Mouse (Mus musculus): ENCODE measurements at regions not wholly inside any gene's neighbourhood (a gene's known extent, or its start where the extent isn't known, plus 50 kb on each side); places are given as distances from the start of the nearest gene placed in this dataset.

DNA sequence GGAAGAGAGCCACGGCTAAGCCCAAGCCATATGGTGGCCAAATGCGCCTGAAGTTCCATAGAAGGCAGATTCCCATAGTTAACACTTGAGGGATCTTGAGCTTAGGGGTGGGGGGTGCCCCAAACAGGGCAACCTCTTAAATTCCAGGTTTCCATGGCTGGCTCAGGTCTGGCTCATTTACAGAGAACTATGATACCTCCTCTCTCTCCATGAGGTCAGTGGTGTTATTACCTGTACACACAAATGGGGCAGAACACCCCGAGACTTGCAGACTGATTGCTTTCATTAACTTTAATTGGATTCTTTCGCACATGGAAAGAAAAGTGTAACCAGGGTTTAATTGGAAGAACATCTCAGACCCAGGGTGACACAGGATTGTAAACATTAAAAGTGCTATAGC, 177.1 kb upstream of the Klhl29 start:
- DNase-seq (ENCODE audit: low read depth, low spot score) = no peak

DNA sequence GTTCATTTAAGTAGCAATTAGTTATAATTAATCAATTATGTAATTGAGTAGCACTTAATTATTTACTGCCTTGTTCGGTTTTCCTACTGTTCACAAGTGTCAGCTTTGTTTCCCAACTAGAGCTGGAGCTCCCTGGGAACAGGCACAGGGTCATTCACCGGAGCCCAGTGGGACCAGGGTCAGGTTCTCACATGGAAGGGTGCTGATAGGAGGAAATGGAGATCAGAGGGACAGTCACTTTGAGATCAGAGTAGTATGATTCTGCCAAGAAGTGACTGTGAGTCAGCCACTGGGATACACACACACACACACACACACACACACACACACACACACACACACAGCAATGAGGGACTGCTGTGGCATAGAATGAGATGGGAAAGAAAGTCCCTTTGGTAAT, 176.4 kb upstream of the Klhl29 start:
- no peak for DNase-seq (ENCODE audit: low read depth, low spot score)

DNA sequence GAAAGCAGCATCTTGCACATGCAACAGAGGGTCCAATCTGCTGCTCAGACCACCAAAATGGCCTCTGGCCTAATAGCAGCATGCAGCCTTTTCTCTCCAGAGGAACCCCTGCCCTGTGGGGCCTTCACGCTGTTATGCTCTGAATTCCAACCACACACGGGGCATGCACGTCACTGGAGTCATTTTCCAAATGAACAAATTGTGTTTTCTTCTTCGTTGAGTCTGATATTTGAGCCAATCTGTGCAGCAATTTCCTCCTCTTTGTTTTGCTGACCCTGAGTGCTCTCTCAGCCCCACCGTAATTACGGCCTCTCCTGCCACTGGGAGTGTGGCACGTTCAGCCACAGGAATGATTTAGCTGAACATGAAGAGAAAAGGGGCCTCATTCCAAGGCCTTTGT, 174.3 kb upstream of the Klhl29 start:
- peak; percentile 12 for DNase-seq (ENCODE audit: low read depth, low spot score)

DNA sequence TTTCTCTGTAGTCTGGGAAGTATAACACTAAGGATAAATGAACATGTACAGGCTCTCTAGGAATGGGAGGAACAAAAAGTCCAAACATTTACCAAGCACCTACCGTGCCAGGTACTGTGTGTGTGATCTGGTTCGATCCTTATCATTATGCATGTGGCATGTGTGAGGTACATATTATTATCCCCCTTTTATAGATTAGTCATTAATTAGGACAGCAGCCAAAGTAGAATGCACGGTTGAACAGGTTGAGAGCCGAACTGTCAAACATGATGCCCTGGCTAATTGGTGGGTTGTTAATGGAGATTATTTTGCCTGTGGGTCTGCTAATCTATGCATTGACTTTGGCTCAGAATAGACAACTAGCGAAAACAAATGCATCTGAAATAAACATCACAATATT, 172.2 kb upstream of the Klhl29 start:
- DNase-seq (ENCODE audit: low read depth, low spot score) = no peak

DNA sequence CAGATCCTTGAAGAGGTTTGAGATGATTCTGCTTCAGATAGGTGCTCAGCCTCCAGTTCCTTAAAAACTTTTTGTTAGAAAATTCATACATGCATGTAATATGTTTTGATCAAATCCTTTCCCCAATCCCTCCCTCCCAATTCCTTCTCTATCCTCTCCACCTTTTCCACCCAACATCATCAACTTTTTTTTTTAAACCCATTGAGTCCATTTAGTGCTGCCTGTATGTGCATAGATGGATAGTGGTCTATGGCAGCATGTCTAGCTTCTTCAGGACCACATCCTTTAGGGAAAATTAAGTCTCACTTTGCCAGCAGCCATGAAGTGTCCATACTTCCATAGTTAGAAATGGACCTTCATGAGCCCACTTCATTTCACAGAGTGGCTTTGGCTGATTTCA, 167.2 kb upstream of the Klhl29 start:
- DNase-seq (ENCODE audit: low read depth, low spot score) = no peak

DNA sequence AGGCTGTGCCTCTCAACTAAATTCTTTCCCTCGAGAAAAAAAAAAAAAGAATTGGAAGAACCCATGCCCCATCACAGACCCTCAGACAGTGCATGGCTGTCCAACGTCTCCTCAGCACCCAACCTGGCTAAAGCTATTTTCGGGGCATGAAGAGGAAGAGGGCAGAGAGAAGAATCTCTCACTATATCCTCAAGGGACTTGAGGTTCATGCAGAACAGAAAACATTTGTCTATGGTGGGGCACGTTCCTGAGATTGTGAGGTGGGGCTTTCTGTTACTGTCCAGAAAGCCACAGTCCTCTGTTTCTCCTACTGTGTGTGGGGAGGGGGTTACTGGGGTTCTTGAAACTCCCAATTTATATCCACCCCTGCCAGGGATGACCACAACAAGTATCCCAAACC, 120.8 kb upstream of the Klhl29 start:
- DNase-seq (ENCODE audit: low read depth, low spot score) = no peak

DNA sequence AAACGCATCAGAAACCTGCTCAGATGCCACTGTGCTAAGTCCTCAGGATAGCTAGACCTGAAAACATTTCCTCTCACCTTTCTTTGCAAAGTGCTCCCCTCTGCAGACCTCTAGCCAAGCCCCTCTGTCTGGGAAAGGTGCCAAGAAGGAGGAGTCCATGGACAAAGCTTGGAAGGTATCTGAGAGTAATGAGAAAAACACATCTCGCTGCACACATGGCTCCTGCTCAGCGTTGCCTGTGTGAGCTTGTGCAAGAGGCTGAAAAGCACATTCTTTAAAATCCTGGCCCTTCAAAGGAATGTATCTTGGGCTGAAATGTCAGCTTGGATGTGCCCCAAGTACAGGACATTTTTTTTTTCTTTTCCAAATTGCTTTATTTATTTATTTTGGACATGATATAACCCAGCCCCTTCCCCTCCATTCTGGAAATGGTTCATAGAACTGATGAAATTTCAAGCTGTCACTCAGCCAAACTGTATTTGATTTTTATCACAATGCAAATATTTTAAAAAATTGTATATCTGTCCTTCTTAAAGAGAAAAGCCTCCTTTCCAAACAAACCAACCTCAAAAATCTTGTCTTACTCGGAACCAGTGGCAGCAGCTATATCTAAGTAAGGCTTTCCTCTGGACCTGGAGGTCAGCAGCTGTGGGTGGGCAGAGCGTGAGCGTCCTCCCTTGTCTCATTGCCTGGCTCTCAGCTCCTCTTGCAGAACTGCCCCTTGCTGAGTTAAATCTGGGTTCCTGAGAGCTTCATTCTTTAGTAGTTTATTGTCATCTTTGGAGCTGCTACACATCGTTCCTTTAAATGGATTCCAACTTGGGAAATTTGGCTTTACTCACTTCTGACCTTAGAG, 119.4 kb upstream of the Klhl29 start:
- DNase-seq (ENCODE audit: low read depth, low spot score) = peak; percentile 60

DNA sequence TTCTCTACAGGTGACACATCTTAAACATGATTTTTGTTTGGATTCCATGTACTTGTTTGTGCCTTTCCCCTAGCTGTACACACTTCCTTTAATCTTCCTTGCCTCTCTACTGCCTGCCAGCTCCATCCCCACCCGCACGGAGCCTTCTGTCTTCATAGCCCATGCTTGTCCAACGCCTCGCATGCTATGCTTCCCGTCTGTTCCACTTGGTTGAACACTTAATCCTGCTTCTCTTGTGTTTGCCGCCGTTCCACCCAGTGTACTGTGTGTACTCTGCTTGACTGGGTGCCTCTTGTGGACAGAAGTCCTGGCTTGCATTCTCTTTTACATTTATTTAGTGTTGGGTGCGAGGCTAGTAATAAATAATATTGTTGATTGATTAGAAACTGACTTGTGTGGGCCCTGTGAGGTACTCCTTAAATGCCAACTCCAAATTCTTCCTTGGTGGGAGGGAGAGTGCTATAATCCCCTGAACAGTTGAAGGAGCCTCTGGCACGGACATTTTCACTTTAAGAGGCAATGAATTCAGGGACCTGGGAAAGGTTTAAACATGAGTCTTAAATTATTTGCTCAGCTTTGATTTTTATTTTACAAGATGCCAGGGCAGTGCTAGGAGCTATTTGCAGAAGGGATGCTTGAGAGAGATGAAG, 88.9 kb upstream of the Klhl29 start:
- DNase-seq (ENCODE audit: low read depth, low spot score) = no peak

DNA sequence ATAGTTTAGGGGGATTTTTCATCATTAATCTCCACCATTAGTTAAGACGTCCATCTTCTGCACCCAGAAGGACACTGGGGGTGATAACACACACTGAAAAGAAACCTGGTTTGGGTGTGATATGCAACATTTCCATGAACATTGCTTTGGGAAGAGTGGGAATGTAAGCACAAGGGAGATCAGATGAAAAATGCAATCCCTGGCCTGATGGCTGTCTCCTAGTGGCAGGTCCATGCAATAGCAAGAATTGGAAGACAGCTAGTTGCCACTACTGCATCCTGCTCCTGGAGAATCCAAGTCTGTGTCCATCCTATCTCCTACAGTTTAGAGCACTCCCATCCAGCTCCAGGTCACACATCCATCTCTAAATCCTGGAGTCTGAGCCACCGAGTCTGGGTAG, 77.7 kb upstream of the Klhl29 start:
- DNase-seq (ENCODE audit: low read depth, low spot score) = no peak

DNA sequence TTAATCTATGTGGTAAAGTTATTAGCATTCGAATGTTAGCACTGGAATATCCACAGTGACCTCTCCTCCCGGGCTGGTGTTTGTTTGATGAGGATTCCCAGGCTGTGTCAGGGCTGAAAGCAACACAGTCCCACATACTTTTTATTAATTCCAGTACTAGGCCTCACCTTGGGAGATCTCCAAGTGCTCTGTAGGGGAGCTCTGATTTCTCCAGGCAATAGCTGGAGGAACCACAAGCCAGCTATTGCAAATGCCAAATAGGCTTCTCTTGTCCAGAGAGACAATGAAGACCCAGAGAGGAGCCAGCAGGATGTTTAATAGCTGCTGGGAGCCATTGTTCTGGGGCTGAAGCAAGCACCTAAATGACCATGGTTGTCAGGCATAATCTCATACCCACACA, 68.2 kb upstream of the Klhl29 start:
- DNase-seq (ENCODE audit: low read depth, low spot score) = no peak

DNA sequence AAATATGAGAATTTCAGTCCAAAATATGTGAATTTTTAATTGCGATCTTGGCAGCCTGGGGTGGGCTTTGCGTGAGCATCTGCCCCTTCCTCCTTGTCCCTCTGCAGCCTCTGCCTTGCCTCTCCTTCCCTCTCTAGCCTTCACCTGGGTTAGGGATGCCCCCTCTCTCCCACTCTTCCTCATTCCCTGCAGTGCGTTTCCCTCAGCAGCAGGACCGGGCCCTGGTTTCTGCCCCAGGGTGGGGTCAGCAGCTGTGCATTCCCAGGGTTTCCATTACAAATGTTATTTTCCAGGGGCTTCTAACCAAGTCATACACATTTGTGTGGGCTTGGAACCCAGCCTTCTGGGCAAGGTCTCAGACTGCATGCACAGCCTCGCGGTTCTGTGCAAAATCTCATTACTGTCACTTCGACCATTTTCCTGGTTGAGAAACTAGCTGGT, 67.6 kb upstream of the Klhl29 start:
- no peak for DNase-seq (ENCODE audit: low read depth, low spot score)

DNA sequence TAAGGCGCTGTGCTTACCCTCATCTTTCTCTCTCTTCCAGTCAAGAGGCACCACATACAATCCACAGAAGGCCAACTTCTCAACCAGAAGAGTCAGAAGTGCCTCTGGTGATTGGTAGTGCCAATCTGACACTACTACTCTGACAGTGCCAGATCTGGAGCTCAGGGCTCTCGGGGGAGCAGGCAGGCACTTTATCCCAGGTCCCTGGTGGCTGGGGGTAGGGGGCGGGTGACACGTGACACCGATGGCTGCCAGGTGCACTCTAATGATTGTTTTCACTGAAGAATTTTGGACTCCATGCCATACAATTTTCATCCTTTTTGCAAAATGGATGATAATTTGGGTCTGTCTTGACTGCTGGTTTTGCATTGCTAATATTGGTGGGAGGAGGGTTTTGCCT, 67.2 kb upstream of the Klhl29 start:
- no peak for DNase-seq (ENCODE audit: low read depth, low spot score)

DNA sequence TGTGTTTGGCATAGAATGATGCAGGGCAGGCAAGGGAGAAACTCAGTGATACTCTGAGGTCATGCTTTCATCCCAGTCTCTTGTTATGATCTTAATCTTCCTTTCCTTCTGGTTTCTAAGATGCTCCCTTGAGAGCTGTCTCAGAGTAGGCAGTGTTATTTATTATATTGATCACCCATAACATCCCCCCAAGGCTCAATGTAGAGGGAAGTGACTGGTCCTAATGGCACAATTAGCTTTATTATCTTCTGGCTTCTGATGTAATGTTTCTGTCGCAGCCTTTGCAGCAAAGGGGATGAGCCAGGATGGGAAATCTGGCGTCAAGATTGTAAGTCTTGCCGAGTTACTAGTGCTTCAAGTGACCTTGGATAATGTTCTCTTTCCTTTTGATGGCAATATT, 65.0 kb upstream of the Klhl29 start:
- no peak for DNase-seq (ENCODE audit: low read depth, low spot score)

DNA sequence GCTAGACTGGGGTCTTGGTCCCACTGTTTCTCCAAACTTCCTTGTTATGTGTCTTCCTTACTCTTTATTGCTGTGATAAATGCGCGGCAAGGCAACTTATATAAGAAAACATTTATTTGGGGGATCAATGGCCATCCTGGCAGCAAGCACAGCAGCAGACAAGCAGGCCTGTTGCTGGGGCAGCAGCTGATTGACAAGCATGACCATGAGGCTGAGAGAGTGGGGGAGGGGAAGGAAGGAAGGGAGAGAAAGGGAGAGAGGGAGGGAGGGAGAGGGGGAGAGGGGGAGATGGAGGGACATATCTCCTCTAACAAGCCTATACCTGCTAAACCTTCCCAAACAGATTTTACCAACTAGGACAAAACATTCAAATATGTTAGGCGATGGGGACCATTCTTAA, 60.4 kb upstream of the Klhl29 start:
- DNase-seq (ENCODE audit: low read depth, low spot score) = no peak

DNA sequence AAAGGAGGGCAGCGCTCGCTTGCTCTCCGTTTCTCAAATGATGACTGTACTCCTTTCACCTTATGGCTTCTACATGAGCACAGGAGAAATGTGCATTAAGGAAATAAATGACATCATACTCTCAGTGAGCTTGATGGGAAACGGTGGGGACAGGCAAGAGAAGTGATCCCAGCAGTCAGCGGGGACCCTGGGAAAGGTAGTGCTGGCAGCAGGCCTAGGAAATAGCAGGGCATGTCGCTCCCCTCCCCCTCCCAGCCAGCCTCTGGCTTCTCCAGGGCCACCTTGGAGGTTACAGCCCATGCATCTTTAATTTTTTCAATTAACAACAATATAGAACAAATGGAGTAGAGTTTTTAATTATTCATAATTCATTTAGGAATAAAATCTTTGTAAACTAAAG, 58.6 kb upstream of the Klhl29 start:
- no peak for DNase-seq (ENCODE audit: low read depth, low spot score)

DNA sequence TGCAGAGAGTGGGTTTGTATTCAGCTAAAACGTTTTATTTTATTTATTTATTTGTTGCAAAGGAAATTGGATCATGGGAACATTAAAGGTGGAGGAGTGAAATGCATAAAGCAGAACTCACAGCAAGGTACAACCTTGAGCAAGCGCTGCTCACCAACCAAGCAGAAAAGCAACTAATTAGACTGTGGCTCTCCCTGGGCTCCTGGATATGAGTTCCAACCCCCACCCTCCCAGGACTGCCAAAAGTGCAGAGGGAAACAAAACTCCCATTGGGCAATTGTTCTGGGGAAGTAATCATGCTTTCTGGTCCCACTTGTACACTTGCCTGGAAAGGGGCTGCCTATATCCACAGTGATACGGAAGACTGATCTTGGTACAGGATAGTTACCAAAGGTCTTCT, 57.2 kb upstream of the Klhl29 start:
- DNase-seq (ENCODE audit: low read depth, low spot score) = no peak

DNA sequence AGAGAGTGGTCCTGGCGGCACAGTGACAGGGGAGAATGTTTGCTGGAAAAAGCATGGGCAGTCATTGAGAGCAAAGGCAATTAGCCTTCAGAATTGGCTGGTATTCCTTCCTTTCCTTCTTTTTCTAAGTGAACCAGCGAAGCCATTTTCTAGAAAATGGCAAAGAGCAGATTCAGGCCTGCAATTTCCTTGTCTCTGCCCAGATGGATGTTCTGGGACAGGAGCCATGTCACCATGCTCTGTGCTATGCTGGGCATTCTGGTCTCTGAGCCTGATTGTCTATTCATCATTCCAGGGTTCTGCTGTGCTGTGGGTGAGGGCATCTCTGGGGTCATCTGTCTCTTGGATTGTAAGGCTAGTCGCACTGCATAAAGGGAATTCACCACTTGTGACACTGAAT, 53.3 kb upstream of the Klhl29 start:
- no peak for DNase-seq (ENCODE audit: low read depth, low spot score)

Data from mesoderm, embryonic 11.5 days (tissue).